Mouse (Mus musculus) cerebellum, adult 18-20 months (tissue): ENCODE data around the gene B430306N03Rik.

Experiments used
- DNase-seq, 2 experiments: peaks; one replicate each; pipeline ENCODE4 v3.0.0; 2021

The B430306N03Rik gene

DNA sequence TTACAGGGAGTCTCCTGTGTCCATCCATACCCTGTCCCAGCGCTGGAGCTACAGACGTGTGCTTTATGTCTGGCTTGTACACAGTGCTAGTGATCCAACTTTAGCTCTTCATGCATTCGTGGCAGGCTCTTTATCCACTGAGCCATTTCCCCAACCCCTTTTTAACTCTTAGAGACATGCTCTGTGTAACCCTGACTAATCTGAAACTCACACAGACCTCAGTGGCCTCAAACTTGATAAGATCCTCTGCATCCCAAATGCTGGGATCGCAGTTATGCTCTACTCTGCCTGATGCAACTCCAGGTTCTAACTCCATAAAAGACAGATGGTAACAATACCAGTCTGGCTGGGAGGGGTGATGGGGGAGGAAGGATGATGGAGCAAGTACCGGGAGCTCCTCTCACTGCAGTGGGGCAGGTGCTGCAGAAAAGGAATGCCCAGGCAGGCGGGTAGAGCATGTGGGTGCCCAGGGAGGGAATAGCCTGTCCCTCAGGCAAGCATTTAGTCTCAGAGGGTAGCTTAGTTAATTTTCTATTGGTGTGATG lies 47.6 kb downstream of the B430306N03Rik start:
- no peak for DNase-seq

- no peak for DNase-seq
Observed at GRCm38 (mm10) chr17:48365511-48366155, 49.7 kb downstream of the B430306N03Rik start.

DNA sequence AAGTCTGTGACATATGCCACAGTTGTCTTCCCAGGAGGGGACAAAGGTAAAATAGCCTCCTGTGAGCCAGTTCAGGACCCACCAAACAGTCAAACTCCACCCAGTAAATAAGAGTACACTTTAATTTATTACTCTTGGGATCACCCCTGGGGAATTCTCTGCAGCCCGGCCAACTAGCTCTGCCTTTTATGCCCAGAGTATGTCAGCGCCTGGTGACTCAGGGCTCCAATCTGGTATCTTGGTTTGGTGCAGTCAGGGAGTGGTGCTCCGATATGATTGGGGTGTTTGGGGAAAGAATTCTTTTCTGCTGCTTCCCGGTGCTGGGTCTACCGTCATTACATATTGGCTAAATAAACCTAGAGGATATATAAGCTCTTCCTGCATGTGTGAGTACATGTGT lies 50.9 kb downstream of the B430306N03Rik start:
- no peak for DNase-seq

GRCm38 (mm10) chr17:48371621-48372020 lies 55.7 kb downstream of the B430306N03Rik start:
- DNase-seq: no peak

DNA sequence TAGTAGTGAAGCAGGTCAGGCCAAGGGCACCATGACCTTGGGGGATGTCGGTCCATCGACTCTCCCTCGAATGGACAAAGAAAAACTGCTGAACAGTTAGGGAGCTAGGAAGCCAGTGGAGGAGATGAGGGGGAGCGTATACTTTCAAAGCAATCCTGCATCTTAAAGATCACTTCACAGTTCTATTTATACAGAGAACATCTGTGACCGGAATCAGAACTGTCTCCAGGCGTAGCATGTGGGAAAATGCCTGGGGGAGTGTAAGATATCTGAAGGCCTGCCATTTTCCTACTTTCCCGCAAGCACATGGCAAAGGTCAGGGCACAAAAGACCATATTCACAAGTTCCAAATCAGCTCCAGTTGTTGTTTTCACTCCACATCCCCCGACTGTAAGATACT lies 57.0 kb downstream of the B430306N03Rik start:
- DNase-seq: no peak

GRCm38 (mm10) chr17:48376102-48376501 lies 60.2 kb downstream of the B430306N03Rik start:
- DNase-seq: no peak
